Mouse (Mus musculus): ENCODE measurements at regions not wholly inside any gene's neighbourhood (a gene's known extent, or its start where the extent isn't known, plus 50 kb on each side); places are given as distances from the start of the nearest gene placed in this dataset.

- no peaks in the 10 kb centered on the region for H3K4me1 ChIP-seq
- no peaks in the 10 kb centered on the region for H3K27me3 ChIP-seq (replicated peaks)
- no peaks in the 10 kb centered on the region for H3K9me3 ChIP-seq
- no peak for TF ChIP-seq GATA1 (IDR thresholded peaks at IDR 0.05; ENCODE audit: borderline replicate concordance, low read length)
- no peak for TF ChIP-seq FLI1 (IDR thresholded peaks at IDR 0.05; ENCODE audit: low read length)
- H3K36me3 ChIP-seq (replicated peaks; ENCODE audit: low read length), result no peaks in the 10 kb centered on the region
- H3K4me3 ChIP-seq (replicated peaks), result peak overlapping the region; percentile 25
Measured at GRCm38 (mm10) chr1:61415426-61416195, 223.0 kb upstream of the Pard3b start.

GRCm38 (mm10) chr1:61418396-61418795, 220.2 kb upstream of the Pard3b start:
- H3K36me3 ChIP-seq (replicated peaks; ENCODE audit: low read length), result no peaks in the 10 kb centered on the region
- H3K27me3 ChIP-seq (replicated peaks), result no peaks in the 10 kb centered on the region
- H3K9me3 ChIP-seq, result no peaks in the 10 kb centered on the region
- H3K4me1 ChIP-seq, result no peaks in the 10 kb centered on the region
- H3K4me3 ChIP-seq (replicated peaks), result no peak overlapping the region
- TF ChIP-seq GATA1 (IDR thresholded peaks at IDR 0.05; ENCODE audit: borderline replicate concordance, low read length) (no peak), FLI1 (IDR thresholded peaks at IDR 0.05; ENCODE audit: low read length) (no peak)

GRCm38 (mm10) chr1:61419839-61420238, 218.8 kb upstream of the Pard3b start:
- TF ChIP-seq FLI1 (IDR thresholded peaks at IDR 0.05; ENCODE audit: low read length) (no peak), GATA1 (IDR thresholded peaks at IDR 0.05; ENCODE audit: borderline replicate concordance, low read length) (no peak)

GRCm38 (mm10) chr1:61423253-61423652, 215.4 kb upstream of the Pard3b start:
- no peaks in the 10 kb centered on the region for H3K36me3 ChIP-seq (replicated peaks; ENCODE audit: low read length)
- no peaks in the 10 kb centered on the region for H3K27me3 ChIP-seq (replicated peaks)
- no peak for TF ChIP-seq GATA1 (IDR thresholded peaks at IDR 0.05; ENCODE audit: borderline replicate concordance, low read length)
- TF ChIP-seq FLI1 (IDR thresholded peaks at IDR 0.05; ENCODE audit: low read length), result no peak

More at GRCm38 (mm10) chr1:61419839-61420238, 218.8 kb upstream of the Pard3b start:
- H3K9me3 ChIP-seq, result no peaks in the 10 kb centered on the region
- no peaks in the 10 kb centered on the region for H3K27me3 ChIP-seq (replicated peaks)
- no peak overlapping the region for H3K4me3 ChIP-seq (replicated peaks)
- H3K4me1 ChIP-seq, result no peaks in the 10 kb centered on the region
- H3K36me3 ChIP-seq (replicated peaks; ENCODE audit: low read length), result no peaks in the 10 kb centered on the region

GRCm38 (mm10) chr1:61428706-61429501, 209.7 kb upstream of the Pard3b start:
- H3K4me3 ChIP-seq (replicated peaks), result no peak overlapping the region
- no peak for TF ChIP-seq FLI1 (IDR thresholded peaks at IDR 0.05; ENCODE audit: low read length)
- no peak for TF ChIP-seq GATA1 (IDR thresholded peaks at IDR 0.05; ENCODE audit: borderline replicate concordance, low read length)
- H3K4me1 ChIP-seq, result no peaks in the 10 kb centered on the region
- peaks cover 6% of the 10 kb centered on the region; the same call in 1 of the 2 replicates for H3K9me3 ChIP-seq
- no peaks in the 10 kb centered on the region for H3K27me3 ChIP-seq (replicated peaks)
- no peaks in the 10 kb centered on the region for H3K36me3 ChIP-seq (replicated peaks; ENCODE audit: low read length)

More at GRCm38 (mm10) chr1:61423253-61423652, 215.4 kb upstream of the Pard3b start:
- no peak overlapping the region for H3K4me3 ChIP-seq (replicated peaks)
- H3K4me1 ChIP-seq, result no peaks in the 10 kb centered on the region
- H3K9me3 ChIP-seq, result no peaks in the 10 kb centered on the region

- peaks cover 20% of the 10 kb centered on the region; the same call in 1 of the 2 replicates for H3K9me3 ChIP-seq
- H3K36me3 ChIP-seq (replicated peaks; ENCODE audit: low read length), result no peaks in the 10 kb centered on the region
- no peaks in the 10 kb centered on the region for H3K4me1 ChIP-seq
- no peak overlapping the region for H3K4me3 ChIP-seq (replicated peaks)
- no peaks in the 10 kb centered on the region for H3K27me3 ChIP-seq (replicated peaks)
- no peak for TF ChIP-seq FLI1 (IDR thresholded peaks at IDR 0.05; ENCODE audit: low read length)
- TF ChIP-seq GATA1 (IDR thresholded peaks at IDR 0.05; ENCODE audit: borderline replicate concordance, low read length), result no peak
Measured at GRCm38 (mm10) chr1:61437603-61438002, 201.0 kb upstream of the Pard3b start.

- Histone ChIP-seq H3K27me3 (replicated peaks) (no peaks in the 10 kb centered on the region), H3K4me3 (replicated peaks) (no peak overlapping the region), H3K9me3 (peaks cover 9% of the 10 kb centered on the region; the same call in 1 of the 2 replicates), H3K4me1 (peaks cover 8% of the 10 kb centered on the region), H3K36me3 (replicated peaks; ENCODE audit: low read length) (no peaks in the 10 kb centered on the region)
- no peak for TF ChIP-seq FLI1 (IDR thresholded peaks at IDR 0.05; ENCODE audit: low read length)
- no peak for TF ChIP-seq GATA1 (IDR thresholded peaks at IDR 0.05; ENCODE audit: borderline replicate concordance, low read length)
Measured at GRCm38 (mm10) chr1:61461435-61461834, 177.2 kb upstream of the Pard3b start.

GRCm38 (mm10) chr1:61470617-61471214, 167.9 kb upstream of the Pard3b start:
- TF ChIP-seq FLI1 (IDR thresholded peaks at IDR 0.05; ENCODE audit: low read length) (no peak), GATA1 (IDR thresholded peaks at IDR 0.05; ENCODE audit: borderline replicate concordance, low read length) (no peak)
- Histone ChIP-seq H3K36me3 (replicated peaks; ENCODE audit: low read length) (no peaks in the 10 kb centered on the region), H3K27me3 (replicated peaks) (peaks cover 3% of the 10 kb centered on the region), H3K9me3 (0 out of 2 replicates have a peak, but pooled peaks cover 3% of the 10 kb centered on the region), H3K4me3 (replicated peaks) (no peak overlapping the region), H3K4me1 (no peaks in the 10 kb centered on the region)

GRCm38 (mm10) chr1:61471779-61472578, 166.6 kb upstream of the Pard3b start:
- Histone ChIP-seq H3K36me3 (replicated peaks; ENCODE audit: low read length) (no peaks in the 10 kb centered on the region), H3K4me3 (replicated peaks) (no peak overlapping the region), H3K9me3 (0 out of 2 replicates have a peak, but pooled peaks cover 3% of the 10 kb centered on the region), H3K27me3 (replicated peaks) (peaks cover 3% of the 10 kb centered on the region), H3K4me1 (no peaks in the 10 kb centered on the region)
- TF ChIP-seq GATA1 (IDR thresholded peaks at IDR 0.05; ENCODE audit: borderline replicate concordance, low read length), result no peak
- TF ChIP-seq FLI1 (IDR thresholded peaks at IDR 0.05; ENCODE audit: low read length), result no peak

Measured in megakaryocyte, embryonic 14.5 days (primary cell).